Mouse (Mus musculus): ENCODE measurements around the gene Zfp871.
"Not testable (repeated sequence)": the region's sequence is repeated elsewhere in the genome, so short reads cannot be mapped to it uniquely, and the experiment has no call there.

- not testable (repeated sequence) for TF ChIP-seq POLR2A (IDR thresholded peaks at IDR 0.05; ENCODE audit: borderline replicate concordance, extremely low read depth, insufficient read depth, insufficient read length, poor library complexity, severe bottlenecking); CTCF (IDR thresholded peaks at IDR 0.05; ENCODE audit: borderline replicate concordance, extremely low read depth, insufficient read depth, insufficient read length)
These were observed 65.9 kb downstream of the Zfp871 start for GRCm38 (mm10) chr17:32722151-32722550.

All from brain, embryonic 14.5 days (tissue).